ENCODE assay signal across 8 mouse cellular contexts in the genomic region with DNA sequence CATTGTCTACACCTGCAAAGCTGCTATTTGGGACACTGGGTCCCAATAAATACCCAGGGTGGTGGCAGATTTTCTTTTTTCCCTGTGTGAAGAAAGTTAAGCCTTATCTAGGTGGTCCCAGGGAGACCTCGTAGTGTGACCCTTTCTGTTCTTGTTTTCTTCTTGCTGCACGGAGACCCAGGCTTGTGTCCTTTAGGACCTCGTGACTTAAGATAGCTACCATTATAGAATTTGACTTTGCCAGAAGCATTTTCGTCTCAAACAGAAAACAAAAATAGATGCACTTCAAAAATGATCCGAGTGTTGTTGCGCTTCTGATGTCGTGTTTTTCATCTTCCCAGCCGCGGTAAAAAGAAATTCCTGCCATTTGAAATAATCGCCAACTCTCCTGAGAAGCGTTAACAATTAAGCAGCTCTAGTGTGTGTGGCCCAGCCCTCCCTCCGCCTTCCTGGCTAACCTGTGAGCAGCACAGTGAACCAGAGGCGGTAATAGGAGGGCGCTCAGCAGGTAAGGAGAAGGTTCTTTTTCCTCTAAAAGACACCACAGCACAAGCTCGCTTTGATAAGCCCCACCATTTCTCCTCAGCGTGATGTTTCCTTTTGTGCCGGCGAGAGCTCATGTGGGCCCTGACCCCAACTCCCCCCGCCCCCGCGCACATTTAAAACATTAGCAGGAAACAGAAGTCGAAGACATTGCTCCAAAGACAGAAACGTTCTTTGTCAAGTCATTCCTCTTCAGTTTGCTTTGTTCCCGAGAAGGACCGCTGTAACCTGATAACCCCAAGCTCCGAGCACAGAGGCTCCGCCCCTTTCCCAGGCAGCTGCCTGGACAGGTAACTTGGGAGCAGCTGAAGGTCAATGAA.
DNase-seq lines count a peak whose midpoint lies in the region; ATAC-seq and TF ChIP-seq lines count a peak whose summit lies in the region.

No protein-coding gene starts in this region.

- no peak for TF ChIP-seq CTCF in kidney, postnatal 0 days (IDR thresholded peaks at IDR 0.05; ENCODE audit: low read depth)

- H3K27me3 ChIP-seq in heart, embryonic 16.5 days (ENCODE audit: control insufficient read depth, insufficient read depth, low read length) = no peaks in the 10 kb centered on the region
- H3K27me3 ChIP-seq in forebrain, embryonic 15.5 days = no peaks in the 10 kb centered on the region
- no peaks in the 10 kb centered on the region for H3K27me3 ChIP-seq in kidney, postnatal 0 days (ENCODE audit: insufficient read depth, low read length)
- H3K27me3 ChIP-seq in stomach, embryonic 15.5 days (replicated peaks) = no peaks in the 10 kb centered on the region

- WGBS in heart, embryonic 16.5 days = 5% methylated on average over 27 of the region's 27 CpGs
- WGBS in forebrain, embryonic 15.5 days = 4% methylated on average over 27 of the region's 27 CpGs
- WGBS in kidney, postnatal 0 days = 5% methylated on average over 27 of the region's 27 CpGs
- whole genome bisulfite sequencing in stomach, embryonic 15.5 days = 6% methylated on average over 27 of the region's 27 CpGs

- intact Hi-C loops in gastrocnemius, postnatal 36 days (cut with DNase I) = no loop called here

- H3K4me3 ChIP-seq in heart, embryonic 16.5 days (ENCODE audit: low read length) = peak overlapping the region; percentile 45
- peak overlapping the region; percentile 30 for H3K4me3 ChIP-seq in forebrain, embryonic 15.5 days
- H3K4me3 ChIP-seq in kidney, postnatal 0 days (replicated peaks; ENCODE audit: low read depth, low read length) = peak overlapping the region; percentile 33
- H3K4me3 ChIP-seq in stomach, embryonic 15.5 days (replicated peaks) = peak overlapping the region; percentile 36

- H3K36me3 ChIP-seq in heart, embryonic 16.5 days (ENCODE audit: control insufficient read depth, insufficient read depth) = no peaks in the 10 kb centered on the region
- H3K36me3 ChIP-seq in forebrain, embryonic 15.5 days = no peaks in the 10 kb centered on the region
- H3K36me3 ChIP-seq in kidney, postnatal 0 days (ENCODE audit: insufficient read depth, low read length) = no peaks in the 10 kb centered on the region
- no peaks in the 10 kb centered on the region for H3K36me3 ChIP-seq in stomach, embryonic 15.5 days

- H3K27ac ChIP-seq in heart, embryonic 16.5 days (ENCODE audit: low read length) = peak overlapping the region; percentile 78
- H3K27ac ChIP-seq in forebrain, embryonic 15.5 days (replicated peaks) = peak overlapping the region; percentile 38; the same call in 1 of the 2 replicates
- H3K27ac ChIP-seq in kidney, postnatal 0 days = peak overlapping the region; percentile 57
- H3K27ac ChIP-seq in stomach, embryonic 15.5 days = peak overlapping the region; percentile 82

- H3K9ac ChIP-seq in heart, embryonic 16.5 days (ENCODE audit: low read length) = peak overlapping the region; percentile 68
- H3K9ac ChIP-seq in forebrain, embryonic 15.5 days (replicated peaks) = peak overlapping the region; percentile 38
- H3K9ac ChIP-seq in kidney, postnatal 0 days (ENCODE audit: low read depth, low read length) = peak overlapping the region; percentile 52
- H3K9ac ChIP-seq in stomach, embryonic 15.5 days = no peak overlapping the region

- H3K4me1 ChIP-seq in heart, embryonic 16.5 days (ENCODE audit: control insufficient read depth, insufficient read depth, low read length) = peaks cover 12% of the 10 kb centered on the region
- peaks cover 10% of the 10 kb centered on the region for H3K4me1 ChIP-seq in forebrain, embryonic 15.5 days
- 0 out of 2 replicates have a peak, but pooled peaks cover 7% of the 10 kb centered on the region for H3K4me1 ChIP-seq in kidney, postnatal 0 days (replicated peaks; ENCODE audit: insufficient read depth, low read length)
- H3K4me1 ChIP-seq in stomach, embryonic 15.5 days = peaks cover 7% of the 10 kb centered on the region; the same call in 1 of the 2 replicates

- H3K9me3 ChIP-seq in heart, embryonic 16.5 days (replicated peaks; ENCODE audit: control insufficient read depth, low read length) = 0 out of 2 replicates have a peak, but pooled peaks cover 5% of the 10 kb centered on the region
- H3K9me3 ChIP-seq in forebrain, embryonic 15.5 days = no peaks in the 10 kb centered on the region
- no peaks in the 10 kb centered on the region for H3K9me3 ChIP-seq in kidney, postnatal 0 days (replicated peaks; ENCODE audit: low read length)
- no peaks in the 10 kb centered on the region for H3K9me3 ChIP-seq in stomach, embryonic 15.5 days

- peak overlapping the region; percentile 72 for H3K4me2 ChIP-seq in heart, embryonic 16.5 days (ENCODE audit: low read depth, low read length)
- H3K4me2 ChIP-seq in forebrain, embryonic 15.5 days (replicated peaks) = peak overlapping the region; percentile 50
- H3K4me2 ChIP-seq in kidney, postnatal 0 days (ENCODE audit: low read length) = peak overlapping the region; percentile 61
- peak overlapping the region; percentile 68 for H3K4me2 ChIP-seq in stomach, embryonic 15.5 days

- peak; percentile 63 for ATAC-seq in heart, embryonic 16.5 days (replicated peaks; ENCODE audit: extremely low read depth, insufficient read depth, low FRiP score)
- ATAC-seq in forebrain, embryonic 15.5 days (replicated peaks) = peak; percentile 61; the same call in 1 of the 2 replicates
- peak; percentile 69 for ATAC-seq in kidney, postnatal 0 days (replicated peaks; ENCODE audit: low FRiP score, low read depth)
- ATAC-seq in stomach, embryonic 15.5 days (ENCODE audit: insufficient read depth, low FRiP score, low read depth) = peak; percentile 86

- no peak for DNase-seq in heart, adult 11 months
- peak; percentile 60 for DNase-seq in kidney, postnatal 0 days (ENCODE audit: low spot score)
- DNase-seq in lung, postnatal 25 days (ENCODE audit: low spot score) = peak; percentile 67
- no peak for DNase-seq in right cerebral cortex, postnatal 10 days (ENCODE audit: low spot score in 2 of 2)
- no peak for DNase-seq in gastrocnemius, postnatal 36 days

Comparison
In these comparisons a context has a peak if more than half of its experiments do, and no peak if none do; other contexts are left out.
1. DNase-seq: peak in kidney, postnatal 0 days (single experiment) and lung, postnatal 25 days (single experiment); none in heart, adult 11 months (single experiment), right cerebral cortex, postnatal 10 days (0 of 2) and gastrocnemius, postnatal 36 days (0 of 2).
2. Peak in every context shown above with its lines, with median percentiles within 50 percentile points of each other: ATAC-seq, H3K27ac ChIP-seq, H3K4me2 ChIP-seq and H3K4me3 ChIP-seq.